Mouse (Mus musculus): ENCODE measurements around the gene Fez1. TPM values are rescaled to one million over a fixed set of nuclear protein-coding genes. Genes with fewer than 3 reads are reported as not detected.

Gene Fez1
- polyA plus RNA-seq (2015; fragmentation: Nextera tagmentation; extraction: Ambion mirVana), result 2.5 and 2.6 TPM in 2 replicates

GRCm38 (mm10) chr9:36821644-36822000, at the start of gene Fez1:
Gene Fez1 (plus strand): TSS chr9:36821864.
- H3K4me3 ChIP-seq (replicated peaks; ENCODE audit: low read depth, low read length), result no peak within 1 kb of the TSS
- no peaks in the 10 kb centered on the region for H3K4me1 ChIP-seq (replicated peaks; ENCODE audit: insufficient read depth, low read length)
- WGBS, result 3% methylated on average over 8 of the region's 8 CpGs
- TF ChIP-seq CTCF (IDR thresholded peaks at IDR 0.05; ENCODE audit: low read depth), result no peak
- H3K27ac ChIP-seq, result no peak within 1 kb of the TSS
- no peak within 1 kb of the TSS for H3K9ac ChIP-seq (ENCODE audit: low read depth, low read length)
- H3K4me2 ChIP-seq (ENCODE audit: low read length), result 0 out of 2 replicates have a peak within 1 kb of the TSS, but pooled peaks have one; percentile 3
- H3K27me3 ChIP-seq (ENCODE audit: insufficient read depth, low read length), result no peaks in the 10 kb centered on the region
- no peaks in the 10 kb centered on the region for H3K36me3 ChIP-seq (ENCODE audit: insufficient read depth, low read length)
- ATAC-seq (replicated peaks; ENCODE audit: low FRiP score, low read depth) (no peak), DNase-seq (ENCODE audit: low spot score) (peak; percentile 17)
- no peaks in the 10 kb centered on the region for H3K9me3 ChIP-seq (replicated peaks; ENCODE audit: low read length)

- no peak for ATAC-seq (replicated peaks; ENCODE audit: low FRiP score, low read depth)
- H3K27ac ChIP-seq, result no peak overlapping the region
- H3K4me3 ChIP-seq (replicated peaks; ENCODE audit: low read depth, low read length), result no peak overlapping the region
- no peaks in the 10 kb centered on the region for H3K4me1 ChIP-seq (replicated peaks; ENCODE audit: insufficient read depth, low read length)
- peaks cover 59% of the 10 kb centered on the region for H3K36me3 ChIP-seq (ENCODE audit: insufficient read depth, low read length)
- no peak overlapping the region for H3K4me2 ChIP-seq (ENCODE audit: low read length)
- no peak overlapping the region for H3K9ac ChIP-seq (ENCODE audit: low read depth, low read length)
- TF ChIP-seq CTCF (IDR thresholded peaks at IDR 0.05; ENCODE audit: low read depth), result no peak
- DNase-seq (ENCODE audit: low spot score), result no peak
- H3K27me3 ChIP-seq (ENCODE audit: insufficient read depth, low read length), result no peaks in the 10 kb centered on the region
- WGBS, result 73% methylated on average over 2 of the region's 2 CpGs
- no peaks in the 10 kb centered on the region for H3K9me3 ChIP-seq (replicated peaks; ENCODE audit: low read length)
These were observed 37.7 kb upstream of the Fez1 start for GRCm38 (mm10) chr9:36783921-36784320.

GRCm38 (mm10) chr9:36792191-36792590, 29.5 kb upstream of the Fez1 start:
- no peak for TF ChIP-seq CTCF (IDR thresholded peaks at IDR 0.05; ENCODE audit: low read depth)
- 87% methylated on average over 3 of the region's 3 CpGs for WGBS
- Histone ChIP-seq H3K9ac (ENCODE audit: low read depth, low read length) (no peak overlapping the region), H3K27me3 (ENCODE audit: insufficient read depth, low read length) (no peaks in the 10 kb centered on the region), H3K4me2 (ENCODE audit: low read length) (no peak overlapping the region), H3K4me3 (replicated peaks; ENCODE audit: low read depth, low read length) (no peak overlapping the region), H3K36me3 (ENCODE audit: insufficient read depth, low read length) (peaks cover 31% of the 10 kb centered on the region), H3K9me3 (replicated peaks; ENCODE audit: low read length) (no peaks in the 10 kb centered on the region), H3K27ac (no peak overlapping the region), H3K4me1 (replicated peaks; ENCODE audit: insufficient read depth, low read length) (0 out of 2 replicates have a peak, but pooled peaks cover 4% of the 10 kb centered on the region)
- ATAC-seq (replicated peaks; ENCODE audit: low FRiP score, low read depth) (no peak), DNase-seq (ENCODE audit: low spot score) (no peak)

GRCm38 (mm10) chr9:36794487-36794886, 27.2 kb upstream of the Fez1 start:
- ATAC-seq (replicated peaks; ENCODE audit: low FRiP score, low read depth) (no peak), DNase-seq (ENCODE audit: low spot score) (no peak)
- no peak overlapping the region for H3K4me3 ChIP-seq (replicated peaks; ENCODE audit: low read depth, low read length)
- H3K9me3 ChIP-seq (replicated peaks; ENCODE audit: low read length), result no peaks in the 10 kb centered on the region
- WGBS, result 90% methylated on average over 2 of the region's 2 CpGs
- 0 out of 2 replicates have a peak, but pooled peaks cover 4% of the 10 kb centered on the region for H3K4me1 ChIP-seq (replicated peaks; ENCODE audit: insufficient read depth, low read length)
- no peak for TF ChIP-seq CTCF (IDR thresholded peaks at IDR 0.05; ENCODE audit: low read depth)
- no peaks in the 10 kb centered on the region for H3K27me3 ChIP-seq (ENCODE audit: insufficient read depth, low read length)
- H3K27ac ChIP-seq, result no peak overlapping the region
- peaks cover 20% of the 10 kb centered on the region for H3K36me3 ChIP-seq (ENCODE audit: insufficient read depth, low read length)
- H3K4me2 ChIP-seq (ENCODE audit: low read length), result no peak overlapping the region
- no peak overlapping the region for H3K9ac ChIP-seq (ENCODE audit: low read depth, low read length)

- 0 out of 2 replicates have a peak overlapping the region, but pooled peaks have one; percentile 93 for H3K4me2 ChIP-seq (ENCODE audit: low read length)
- WGBS, result 65% methylated on average over 1 of the region's 1 CpGs
- H3K4me1 ChIP-seq (replicated peaks; ENCODE audit: insufficient read depth, low read length), result 0 out of 2 replicates have a peak, but pooled peaks cover 4% of the 10 kb centered on the region
- no peak for DNase-seq (ENCODE audit: low spot score)
- no peak overlapping the region for H3K4me3 ChIP-seq (replicated peaks; ENCODE audit: low read depth, low read length)
- peaks cover 13% of the 10 kb centered on the region; the same call in 1 of the 2 replicates for H3K36me3 ChIP-seq (ENCODE audit: insufficient read depth, low read length)
- TF ChIP-seq CTCF (IDR thresholded peaks at IDR 0.05; ENCODE audit: low read depth), result no peak
- no peak overlapping the region for H3K27ac ChIP-seq
- ATAC-seq (replicated peaks; ENCODE audit: low FRiP score, low read depth), result no peak
- H3K27me3 ChIP-seq (ENCODE audit: insufficient read depth, low read length), result no peaks in the 10 kb centered on the region
- no peaks in the 10 kb centered on the region for H3K9me3 ChIP-seq (replicated peaks; ENCODE audit: low read length)
- H3K9ac ChIP-seq (ENCODE audit: low read depth, low read length), result no peak overlapping the region
These were observed 26.1 kb upstream of the Fez1 start for GRCm38 (mm10) chr9:36795556-36795955.

GRCm38 (mm10) chr9:36796224-36796623, 25.4 kb upstream of the Fez1 start:
- no peaks in the 10 kb centered on the region for H3K27me3 ChIP-seq (ENCODE audit: insufficient read depth, low read length)
- no peak for TF ChIP-seq CTCF (IDR thresholded peaks at IDR 0.05; ENCODE audit: low read depth)

More at GRCm38 (mm10) chr9:36796224-36796623, 25.4 kb upstream of the Fez1 start:
- no peaks in the 10 kb centered on the region for H3K9me3 ChIP-seq (replicated peaks; ENCODE audit: low read length)
- no peak overlapping the region for H3K27ac ChIP-seq
- H3K4me3 ChIP-seq (replicated peaks; ENCODE audit: low read depth, low read length), result peak overlapping the region; percentile 91
- peak overlapping the region; percentile 91 for H3K9ac ChIP-seq (ENCODE audit: low read depth, low read length)
- DNase-seq (ENCODE audit: low spot score) (peak; percentile 7), ATAC-seq (replicated peaks; ENCODE audit: low FRiP score, low read depth) (no peak)
- WGBS, result 18% methylated on average over 5 of the region's 5 CpGs
- peak overlapping the region; percentile 93 for H3K4me2 ChIP-seq (ENCODE audit: low read length)
- peaks cover 10% of the 10 kb centered on the region; the same call in 1 of the 2 replicates for H3K36me3 ChIP-seq (ENCODE audit: insufficient read depth, low read length)
- H3K4me1 ChIP-seq (replicated peaks; ENCODE audit: insufficient read depth, low read length), result 0 out of 2 replicates have a peak, but pooled peaks cover 4% of the 10 kb centered on the region
